Mouse (Mus musculus) layer of hippocampus, adult 9-10 months (tissue): ENCODE data around the gene Fank1.

ENCODE experiments used
- DNase-seq: peaks from one replicate; pipeline ENCODE4 v3.0.0; 2022; ENCODE audit warnings: low spot score

The Fank1 gene

DNA sequence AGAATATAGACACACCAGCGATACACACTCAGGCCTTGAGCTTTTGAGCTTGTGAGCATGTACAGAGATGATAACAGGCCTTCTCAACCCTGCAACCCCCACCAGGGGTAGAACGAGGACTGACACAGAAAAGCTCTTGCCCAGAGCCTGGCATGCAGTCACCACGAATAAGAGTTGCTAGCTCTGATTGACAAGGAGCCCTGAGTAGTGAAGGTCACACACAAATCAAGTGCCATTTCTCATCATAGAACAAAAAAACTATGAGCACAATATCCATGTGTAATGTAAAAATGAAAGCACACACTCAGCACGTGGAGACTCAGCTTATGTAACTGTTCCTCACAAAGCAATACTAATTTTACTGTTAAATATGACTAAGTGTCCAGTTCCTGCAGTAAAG lies 115.1 kb downstream of the Fank1 start:
- DNase-seq = no peak

DNA sequence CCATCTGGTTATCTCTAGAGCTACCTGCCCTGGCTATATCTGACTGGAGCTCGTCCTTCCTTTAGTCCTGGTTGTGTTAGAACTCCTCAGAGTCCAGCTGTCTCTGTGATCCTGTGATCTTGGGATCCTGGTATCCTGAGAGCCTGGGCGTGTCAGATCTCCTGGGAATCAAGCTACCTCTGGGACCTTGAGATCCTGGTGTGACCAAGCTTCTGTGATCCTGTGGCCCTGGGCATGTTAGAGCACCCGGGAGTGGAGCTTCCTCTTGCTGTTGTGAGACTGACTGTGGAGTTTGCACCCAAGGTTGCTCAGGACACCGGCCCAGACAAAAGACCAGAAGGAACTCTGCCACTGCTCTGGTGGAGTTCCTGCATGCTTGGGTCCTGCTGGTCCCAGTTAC lies 122.7 kb downstream of the Fank1 start:
- DNase-seq = no peak

DNA sequence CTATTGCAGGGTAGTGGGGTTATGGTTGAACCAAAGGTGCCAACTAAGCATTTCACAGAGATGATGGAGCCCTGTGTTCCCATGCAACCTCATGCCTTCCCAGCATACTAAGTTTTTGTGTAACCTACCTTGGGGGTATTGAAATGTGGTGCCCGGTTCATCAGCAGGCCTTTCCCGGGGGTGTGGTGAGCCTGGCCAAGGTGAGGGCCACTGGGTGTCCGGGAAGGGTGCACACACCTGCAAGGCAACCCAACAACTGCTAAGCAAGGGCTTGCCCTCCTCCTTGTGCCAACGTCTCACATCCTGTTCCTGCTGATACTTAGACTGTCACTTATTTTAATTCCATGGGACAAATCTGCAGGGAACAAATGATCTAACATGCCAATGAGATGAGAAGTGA lies 132.3 kb downstream of the Fank1 start:
- DNase-seq = no peak

DNA sequence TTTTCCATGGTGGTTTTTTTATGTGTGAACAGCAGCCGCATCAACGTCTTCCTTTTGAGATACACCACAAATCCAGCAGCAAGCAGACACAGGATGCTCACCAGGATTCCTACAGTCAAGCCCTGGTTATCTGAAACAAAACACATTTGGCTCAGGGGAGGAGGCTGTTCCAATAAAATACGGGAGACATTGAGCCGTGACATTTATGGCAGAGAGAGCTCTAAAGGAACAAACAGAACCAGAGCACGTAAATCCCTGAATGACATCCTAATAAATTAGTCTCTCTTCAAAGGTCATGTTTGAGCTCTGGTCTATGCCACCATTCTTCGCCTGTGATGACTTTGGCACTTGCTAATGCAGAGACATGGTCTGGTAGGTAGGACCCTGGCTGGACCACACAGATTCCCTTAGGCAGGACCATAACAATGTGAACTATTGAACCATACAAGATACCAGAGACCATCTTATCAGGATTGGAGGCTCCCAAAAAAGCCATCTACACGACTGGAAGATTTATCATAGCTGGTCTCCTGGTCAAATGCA lies 133.2 kb downstream of the Fank1 start:
- no peak for DNase-seq

DNA sequence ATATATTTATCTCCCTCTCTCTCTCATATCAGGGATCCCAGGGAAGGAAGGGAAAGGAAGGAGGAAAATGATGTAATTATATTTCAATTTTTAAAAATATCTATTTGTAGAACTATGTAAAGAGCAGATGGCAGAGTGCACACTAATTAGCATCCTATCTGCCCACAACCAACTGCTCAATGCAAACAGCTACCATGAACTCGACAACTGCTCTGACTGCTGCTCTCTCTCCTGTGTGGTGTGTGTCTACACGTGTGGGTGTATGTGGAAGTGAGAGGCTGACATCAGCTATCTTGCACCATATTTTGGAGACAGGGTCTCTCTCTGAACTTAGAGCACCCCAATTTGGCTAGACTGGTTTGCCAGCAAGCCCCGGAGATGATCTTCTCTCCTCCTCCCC lies 135.2 kb downstream of the Fank1 start:
- DNase-seq = peak; percentile 77

DNA sequence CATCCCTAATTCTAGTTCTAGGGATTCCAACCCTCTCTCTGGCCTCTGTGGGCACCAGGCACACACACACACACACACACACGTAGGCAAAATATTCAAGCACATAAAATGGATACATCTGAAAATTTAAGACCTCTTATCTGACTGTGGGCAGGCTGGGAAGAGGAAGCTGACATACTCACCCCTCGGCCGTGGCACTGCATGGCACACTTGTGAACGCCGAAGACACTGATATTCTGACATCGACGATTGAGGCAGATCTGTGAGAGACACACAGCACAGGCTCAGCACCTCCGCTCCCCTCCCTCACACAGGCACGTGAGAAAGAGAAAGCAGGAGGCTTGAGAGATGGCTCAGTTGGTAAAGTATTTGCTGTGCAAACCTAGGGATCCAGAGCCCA lies 139.6 kb downstream of the Fank1 start:
- no peak for DNase-seq

DNA sequence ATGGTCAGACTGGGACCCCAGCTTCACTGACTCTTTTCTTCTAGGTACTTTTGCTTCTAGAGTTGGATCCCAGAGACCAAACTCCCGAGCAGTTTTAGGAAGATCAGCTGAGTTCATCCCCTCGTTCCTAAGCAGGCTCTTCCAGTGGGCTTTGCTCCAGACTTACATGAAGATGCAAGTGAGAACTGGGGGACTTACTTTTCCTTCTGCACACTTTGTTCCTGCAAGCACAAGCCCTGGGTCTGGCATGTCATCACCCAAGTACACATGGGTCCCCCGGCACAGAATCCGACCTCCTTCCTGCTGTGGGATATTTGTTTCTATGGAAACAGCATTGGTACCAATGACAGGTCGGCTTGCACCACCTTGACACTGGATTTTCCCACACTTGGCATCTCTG lies 142.6 kb downstream of the Fank1 start:
- DNase-seq = no peak

DNA sequence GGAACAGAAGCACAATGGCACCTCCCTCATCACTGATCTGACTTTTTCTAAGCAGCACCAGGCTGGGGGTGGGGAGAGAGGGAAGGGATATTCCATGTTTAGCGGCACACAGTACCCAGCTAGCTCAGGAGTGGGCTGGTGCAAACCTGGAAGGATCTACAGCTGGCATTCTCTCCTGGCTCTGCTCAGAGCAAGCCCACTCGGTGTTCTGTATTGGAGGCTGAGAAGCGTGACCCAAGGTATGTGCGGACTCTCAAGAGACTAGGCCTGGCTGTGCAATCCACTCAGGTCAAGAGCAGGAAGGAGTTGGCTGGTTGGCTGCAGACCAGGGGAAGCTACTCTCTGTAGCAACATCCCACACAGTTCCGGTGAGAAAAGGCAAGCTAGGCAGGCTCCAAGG lies 143.3 kb downstream of the Fank1 start:
- no peak for DNase-seq

DNA sequence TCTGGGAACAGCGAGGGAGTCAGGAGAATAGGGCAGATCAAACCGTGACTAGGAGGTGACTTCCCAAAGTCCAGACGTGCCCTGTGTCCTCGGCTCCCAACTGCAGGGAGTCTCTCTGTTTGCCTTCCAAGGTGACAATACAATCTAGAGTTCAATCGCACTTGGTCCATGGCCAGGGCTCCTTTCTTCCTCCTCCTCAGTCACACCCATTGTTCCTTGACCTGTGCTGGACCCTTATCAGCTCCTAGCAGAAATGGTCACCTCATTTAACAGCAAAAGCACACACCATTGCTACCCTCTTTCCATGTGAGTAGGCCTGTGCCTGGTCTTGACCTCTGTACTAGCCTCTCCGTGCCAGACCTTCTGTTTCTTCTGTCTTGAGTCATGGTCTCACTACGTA lies 144.1 kb downstream of the Fank1 start:
- DNase-seq = no peak

DNA sequence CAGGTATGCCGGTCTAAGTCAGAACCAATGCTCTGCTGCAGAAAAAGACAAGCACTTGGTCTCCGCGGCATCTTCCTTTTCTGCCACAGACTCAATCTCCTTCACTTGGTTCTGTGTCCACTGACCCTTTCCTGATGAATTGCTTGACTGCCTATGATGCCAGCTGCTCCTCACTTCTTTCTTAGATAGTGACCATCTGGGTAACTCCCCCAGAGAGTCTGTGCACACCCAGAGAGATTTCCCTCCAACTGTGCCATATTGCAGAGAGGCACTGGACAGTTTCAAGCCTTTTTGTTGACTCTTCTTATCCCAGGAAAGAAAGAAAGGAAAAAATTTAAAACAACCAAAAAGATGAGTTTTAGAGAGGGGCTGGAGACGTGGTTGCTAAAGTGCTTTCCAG lies 144.6 kb downstream of the Fank1 start:
- no peak for DNase-seq

DNA sequence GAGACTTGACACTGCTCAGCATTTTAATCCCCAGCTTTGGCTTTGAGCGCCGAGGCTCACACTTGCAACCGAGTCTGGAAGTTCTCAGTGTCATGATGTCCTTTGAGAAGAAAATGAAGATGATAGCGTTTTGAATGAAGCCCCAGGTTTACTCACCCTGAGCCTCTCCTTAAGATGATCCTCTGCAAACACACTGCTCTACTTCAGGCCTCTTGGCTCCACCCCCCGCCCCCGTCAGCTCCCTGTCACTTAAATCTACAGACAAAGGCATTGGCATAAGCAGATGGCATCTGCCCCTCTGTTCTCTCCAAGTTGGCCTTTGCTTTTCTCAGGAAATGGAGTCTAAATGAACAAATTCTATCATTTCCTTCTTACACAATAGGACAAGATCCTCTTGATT lies 147.3 kb downstream of the Fank1 start:
- no peak for DNase-seq

DNA sequence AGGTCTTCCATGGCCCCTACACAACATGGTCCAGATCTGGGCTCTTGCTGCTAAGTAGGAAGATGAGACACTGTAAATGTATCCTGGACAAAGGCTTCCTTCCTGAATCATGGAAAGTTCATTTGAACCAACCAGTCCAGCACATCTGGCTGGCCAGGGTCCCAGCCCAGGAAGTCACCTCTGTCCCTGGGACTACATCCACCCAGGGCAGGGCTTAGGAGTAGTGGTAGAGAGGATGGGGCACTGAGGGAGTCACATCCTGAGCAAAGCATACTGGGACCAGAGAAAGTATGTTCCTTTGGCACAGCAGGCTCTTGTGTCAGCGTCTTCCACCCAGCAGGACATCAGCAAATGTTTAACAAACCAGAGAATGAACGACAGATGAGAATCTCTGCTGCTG lies 149.1 kb downstream of the Fank1 start:
- no peak for DNase-seq

DNA sequence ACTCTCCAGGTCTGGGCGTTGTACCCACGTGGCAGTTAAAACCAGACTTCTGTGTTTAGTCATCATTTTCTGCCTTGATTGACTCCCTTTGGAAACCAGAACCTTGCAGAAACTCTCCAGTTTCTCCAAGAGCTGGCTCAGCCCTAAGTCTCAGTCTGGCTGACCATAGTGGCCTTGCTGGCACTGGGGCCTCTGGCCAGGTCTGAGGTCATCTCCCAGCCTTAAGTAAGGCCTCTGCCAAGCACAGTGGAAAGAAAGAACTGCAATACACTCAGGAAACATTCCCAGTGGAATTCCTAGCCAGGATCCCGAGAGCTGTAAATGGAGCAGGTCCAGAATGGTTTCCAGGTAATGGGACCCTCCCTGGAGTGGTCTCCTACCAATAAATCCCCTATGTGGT lies 152.3 kb downstream of the Fank1 start:
- DNase-seq = no peak
